Mouse (Mus musculus) liver, embryonic 12.5 days (tissue): ENCODE measurements around the gene Mief1. TPM values are rescaled to one million over a fixed set of nuclear protein-coding genes. Genes with fewer than 3 reads are reported as not detected.

Experiments
- ATAC-seq: fragments of 200-750 bp; cut with Nextera tagmentation; 2 replicates; pipeline ENCODE4 v1.8.0; 2017; ENCODE audit warnings: moderate number of reproducible peaks, mild to moderate bottlenecking, moderate library complexity
- H3K27ac ChIP-seq: fragments of 300-500 bp; sonication (generic); 2 replicates; pipeline ENCODE4 v1.5.1; 2016; ENCODE audit warnings: mild to moderate bottlenecking
- H3K27me3 ChIP-seq: fragments of 300-500 bp; sonication (generic); replicated peaks from 2 replicates; pipeline ENCODE4 v1.6.1; 2016; ENCODE audit warnings: mild to moderate bottlenecking, moderate library complexity
- H3K36me3 ChIP-seq: fragments of 300-500 bp; sonication (generic); 2 replicates; pipeline ENCODE4 v1.6.1; 2016; ENCODE audit warnings: mild to moderate bottlenecking, moderate library complexity
- H3K4me1 ChIP-seq: fragments of 300-500 bp; sonication (generic); 2 replicates; pipeline ENCODE4 v1.6.1; 2016
- H3K4me2 ChIP-seq: fragments of 300-500 bp; sonication (generic); 2 replicates; pipeline ENCODE4 v1.6.1; 2016; ENCODE audit warnings: mild to moderate bottlenecking, moderate library complexity
- H3K4me3 ChIP-seq: fragments of 300-500 bp; sonication (generic); 2 replicates; pipeline ENCODE4 v1.5.1; 2016; ENCODE audit warnings: mild to moderate bottlenecking, moderate library complexity
- H3K9ac ChIP-seq: fragments of 300-500 bp; sonication (generic); 2 replicates; pipeline ENCODE4 v1.6.1; 2016; ENCODE audit warnings: mild to moderate bottlenecking, moderate library complexity
- H3K9me3 ChIP-seq: fragments of 300-500 bp; sonication (generic); replicated peaks from 2 replicates; pipeline ENCODE4 v1.6.1; 2016; ENCODE audit warnings: mild to moderate bottlenecking, moderate library complexity
- WGBS: fragments of 180-500 bp; shearing (Covaris S2); methylation state at CpG from one replicate; pipeline ENCODE4 v1.1.7; 2016; ENCODE audit not compliant: insufficient replicate concordance; 5-methylcytosine and 5-hydroxymethylcytosine counted together
- polyA plus RNA-seq: library from polyadenylated mRNA; unstranded; fragments of >200 nt; fragmentation: Nextera tagmentation; extraction: Ambion mirVana; gene quantifications from 2 replicates; pipeline ENCODE4 v1.2.1, GENCODE M21; 2016

The Mief1 gene
- polyA plus RNA-seq, 1 experiment from 2014 or later: 30.1 TPM

DNA sequence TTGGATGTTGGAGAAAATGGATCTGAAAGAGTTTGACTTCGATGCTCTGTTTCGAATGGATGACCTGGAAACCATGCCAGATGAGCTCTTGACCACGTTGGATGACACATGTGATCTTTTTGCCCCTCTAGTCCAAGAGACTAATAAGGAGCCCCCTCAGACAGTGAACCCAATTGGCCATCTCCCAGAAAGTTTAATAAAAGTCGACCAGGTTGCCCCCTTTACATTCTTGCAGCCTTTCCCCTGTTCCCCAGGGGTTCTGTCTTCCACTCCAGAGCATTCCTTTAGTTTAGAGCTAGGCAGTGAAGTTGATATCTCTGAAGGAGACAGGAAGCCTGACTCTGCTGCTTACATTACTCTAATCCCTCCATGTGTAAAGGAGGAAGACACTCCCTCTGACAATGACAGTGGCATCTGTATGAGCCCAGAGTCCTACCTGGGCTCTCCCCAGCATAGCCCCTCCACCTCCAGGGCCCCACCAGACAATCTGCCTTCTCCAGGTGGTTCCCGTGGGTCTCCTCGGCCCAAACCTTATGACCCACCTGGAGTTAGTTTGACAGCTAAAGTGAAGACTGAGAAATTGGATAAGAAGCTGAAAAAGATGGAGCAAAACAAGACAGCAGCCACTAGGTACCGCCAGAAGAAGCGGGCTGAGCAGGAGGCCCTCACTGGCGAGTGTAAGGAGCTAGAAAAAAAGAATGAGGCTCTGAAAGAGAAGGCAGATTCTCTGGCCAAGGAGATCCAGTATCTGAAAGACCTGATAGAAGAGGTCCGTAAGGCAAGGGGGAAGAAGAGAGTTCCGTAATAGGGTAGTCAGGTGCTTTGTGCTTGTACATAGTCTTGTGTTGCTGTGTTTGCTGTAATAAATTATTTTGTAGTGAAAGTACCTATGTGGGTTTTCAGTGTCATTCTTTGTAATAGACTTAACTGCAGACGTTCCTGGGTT lies 23.1 kb downstream of the Mief1 start:
- Histone ChIP-seq H3K36me3 (peaks cover 78% of the 10 kb centered on the region), H3K27ac (peak overlapping the region; percentile 99), H3K9me3 (no peaks in the 10 kb centered on the region), H3K4me2 (peak overlapping the region; percentile 85), H3K9ac (peak overlapping the region; percentile 100), H3K4me3 (peak overlapping the region; percentile 98), H3K27me3 (no peaks in the 10 kb centered on the region), H3K4me1 (peaks cover 77% of the 10 kb centered on the region)
- no peak for ATAC-seq
- 50% methylated on average over 12 of the region's 12 CpGs for WGBS

DNA sequence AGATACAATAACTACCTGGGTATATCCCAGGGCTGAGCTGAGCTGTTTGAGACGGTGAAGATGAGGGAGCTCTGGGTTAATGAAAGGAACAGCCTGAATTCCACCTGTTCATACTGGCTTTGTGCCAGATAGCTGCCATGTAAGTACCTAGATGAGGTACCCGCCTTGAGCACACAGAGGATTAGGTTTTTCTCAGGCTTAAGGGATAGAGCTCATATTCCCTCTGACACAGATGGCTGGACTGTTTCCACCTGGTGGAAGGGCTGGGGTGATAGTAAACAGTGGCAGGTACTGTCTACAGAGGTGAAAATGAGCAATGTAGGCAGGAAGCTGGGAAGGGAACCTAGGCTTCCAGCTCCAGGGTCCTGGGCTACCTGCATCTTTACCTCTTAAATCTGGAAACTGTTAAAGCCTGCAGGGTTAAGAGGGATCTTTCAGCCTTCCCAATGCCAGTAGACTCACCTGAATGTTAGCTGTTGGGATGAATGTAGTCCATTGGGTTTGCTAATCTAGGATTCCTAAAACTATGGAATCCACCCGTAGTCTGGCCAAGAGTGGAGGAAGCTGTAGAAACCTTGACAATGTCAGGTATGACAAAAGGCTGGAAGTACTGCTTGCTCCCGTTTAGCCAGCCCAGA lies 23.9 kb downstream of the Mief1 start:
- Histone ChIP-seq H3K36me3 (peaks cover 78% of the 10 kb centered on the region), H3K27me3 (no peaks in the 10 kb centered on the region), H3K27ac (peak overlapping the region; percentile 99), H3K9ac (peak overlapping the region; percentile 100), H3K9me3 (no peaks in the 10 kb centered on the region), H3K4me1 (peaks cover 77% of the 10 kb centered on the region), H3K4me2 (peak overlapping the region; percentile 85), H3K4me3 (peak overlapping the region; percentile 98)
- WGBS: 31% methylated on average over 4 of the region's 4 CpGs
- no peak for ATAC-seq

DNA sequence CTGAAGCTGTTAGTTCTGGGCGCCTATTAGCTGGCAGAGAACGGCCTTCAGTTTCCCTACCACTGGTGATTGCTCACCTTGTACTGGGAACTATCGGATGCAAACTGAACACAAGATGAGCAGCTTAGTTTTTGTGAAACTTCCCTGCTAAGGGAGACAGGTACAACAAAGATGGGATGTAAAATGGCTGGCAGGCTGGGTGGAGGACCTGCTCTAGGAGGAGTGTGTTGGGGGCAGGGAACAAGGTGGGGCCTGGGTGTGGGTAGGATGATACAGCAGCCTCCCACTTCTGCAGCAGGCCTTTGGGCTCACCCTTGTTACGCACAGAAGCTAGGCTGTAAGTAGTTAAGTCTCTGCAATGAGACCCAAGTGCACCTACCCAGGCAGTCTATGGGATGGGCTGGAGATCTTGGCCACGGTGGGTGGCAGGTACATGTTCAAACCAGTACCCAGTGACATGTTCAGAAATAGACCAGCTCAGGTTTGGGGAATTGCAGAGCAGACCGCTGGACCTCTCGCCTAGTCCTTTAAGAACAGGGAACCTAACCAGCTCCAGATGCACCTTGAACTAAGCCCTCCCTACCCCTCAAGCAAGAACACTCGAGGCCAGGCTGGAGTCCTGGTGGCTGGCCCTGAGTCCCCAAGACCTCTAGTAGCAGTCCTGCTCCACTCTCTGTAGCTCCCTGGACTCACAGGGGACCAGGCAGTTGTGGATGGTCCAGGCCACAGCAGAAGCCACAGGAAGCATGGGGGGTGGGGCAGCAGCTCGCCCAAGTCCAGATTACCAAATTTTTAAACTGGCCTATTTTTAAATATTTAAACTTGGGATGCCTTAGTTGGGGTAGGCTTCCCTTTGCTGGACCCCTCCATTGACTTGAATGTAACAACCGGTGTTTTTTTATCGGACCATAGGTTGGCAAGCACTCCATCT lies 24.7 kb downstream of the Mief1 start:
- Histone ChIP-seq H3K9me3 (no peaks in the 10 kb centered on the region), H3K27ac (peak overlapping the region; percentile 99), H3K36me3 (peaks cover 73% of the 10 kb centered on the region), H3K4me3 (peak overlapping the region; percentile 98), H3K27me3 (no peaks in the 10 kb centered on the region), H3K4me2 (peak overlapping the region; percentile 85), H3K9ac (peak overlapping the region; percentile 100), H3K4me1 (peaks cover 77% of the 10 kb centered on the region)
- peak; percentile 79 for ATAC-seq
- WGBS: 35% methylated on average over 11 of the region's 11 CpGs

DNA sequence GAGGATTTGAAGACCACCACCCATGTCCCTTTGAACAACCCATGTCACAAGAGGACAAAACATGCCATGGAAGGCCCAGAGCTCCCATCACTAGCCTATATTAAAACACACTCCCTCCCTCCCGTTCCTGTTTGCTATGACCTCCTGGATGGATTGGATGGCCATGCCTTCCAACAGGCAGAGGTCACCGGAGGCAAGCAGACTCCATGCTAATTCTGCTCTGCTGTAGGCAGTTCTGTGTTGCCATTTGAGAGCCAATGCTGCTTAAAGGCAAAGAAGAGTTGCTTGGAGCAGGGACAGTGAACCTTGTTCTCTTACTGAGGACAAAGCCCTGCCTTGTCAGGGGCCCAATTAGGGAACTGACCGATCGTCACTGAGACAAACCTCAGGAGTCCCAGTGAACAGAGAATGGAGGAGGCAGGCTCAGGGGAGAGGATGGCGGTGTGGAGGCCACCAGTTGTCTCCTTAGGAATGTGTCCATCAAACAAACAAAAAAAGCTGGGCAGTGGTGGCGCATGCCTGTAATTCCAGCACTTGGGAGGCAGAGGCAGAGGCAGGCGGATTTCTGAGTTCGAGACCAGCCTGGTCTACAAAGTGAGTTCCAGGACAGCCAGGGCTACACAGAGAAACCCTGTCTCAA lies 25.7 kb downstream of the Mief1 start:
- Histone ChIP-seq H3K27me3 (no peaks in the 10 kb centered on the region), H3K36me3 (peaks cover 70% of the 10 kb centered on the region), H3K4me3 (no peak overlapping the region), H3K4me2 (peak overlapping the region; percentile 85), H3K4me1 (peaks cover 70% of the 10 kb centered on the region), H3K9ac (peak overlapping the region; percentile 100; the same call in 1 of the 2 replicates), H3K27ac (peak overlapping the region; percentile 99), H3K9me3 (no peaks in the 10 kb centered on the region)
- ATAC-seq: no peak
- WGBS: 83% methylated on average over 8 of the region's 8 CpGs

DNA sequence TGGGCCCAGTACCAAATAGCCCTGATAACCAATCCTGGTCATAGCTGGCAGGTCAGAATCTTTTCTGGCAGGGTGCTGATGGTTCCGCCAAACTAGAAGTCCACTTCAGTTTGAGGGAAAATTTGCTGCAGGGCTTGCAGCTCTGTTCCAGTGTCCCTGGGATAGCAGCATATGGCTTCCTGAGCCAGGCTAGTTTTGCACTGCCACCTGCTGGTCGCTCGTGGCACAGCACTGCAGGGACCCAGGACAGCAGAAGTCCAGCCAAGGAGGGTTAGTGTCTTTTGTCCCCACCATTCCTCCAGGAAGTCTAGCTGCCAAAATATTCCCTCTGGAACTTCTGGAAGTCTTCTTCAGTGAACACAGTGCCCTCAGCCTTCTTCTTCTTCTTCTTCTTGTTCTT lies 26.9 kb downstream of the Mief1 start:
- Histone ChIP-seq H3K4me1 (peaks cover 72% of the 10 kb centered on the region), H3K9ac (no peak overlapping the region), H3K36me3 (peaks cover 70% of the 10 kb centered on the region), H3K9me3 (no peaks in the 10 kb centered on the region), H3K27ac (peak overlapping the region; percentile 99; the same call in 1 of the 2 replicates), H3K4me2 (no peak overlapping the region), H3K4me3 (no peak overlapping the region), H3K27me3 (no peaks in the 10 kb centered on the region)
- WGBS: 12% methylated on average over 3 of the region's 3 CpGs
- no peak for ATAC-seq

DNA sequence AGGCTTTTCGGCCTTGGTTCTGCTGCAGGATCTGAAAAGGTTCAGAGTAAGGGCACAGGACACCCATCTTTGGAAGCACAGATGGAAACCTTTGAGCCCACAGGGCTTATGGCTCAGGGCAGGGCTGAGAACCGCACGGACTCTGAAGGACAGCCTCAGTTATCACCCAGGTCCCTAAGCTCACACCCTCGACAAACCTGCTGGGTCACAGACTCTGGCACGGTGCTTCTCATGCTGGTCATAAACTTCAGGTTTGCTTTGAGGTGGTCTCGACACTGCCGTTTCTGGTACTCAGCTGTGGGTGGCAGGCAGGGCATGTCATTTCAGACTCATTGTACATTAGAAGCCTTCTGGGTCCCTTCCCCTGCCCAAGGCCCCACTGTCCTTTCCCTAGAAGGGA lies 27.3 kb downstream of the Mief1 start:
- Histone ChIP-seq H3K4me3 (no peak overlapping the region), H3K9me3 (no peaks in the 10 kb centered on the region), H3K36me3 (peaks cover 67% of the 10 kb centered on the region), H3K27ac (peak overlapping the region; percentile 17; the same call in 1 of the 2 replicates), H3K9ac (no peak overlapping the region), H3K4me1 (peaks cover 72% of the 10 kb centered on the region), H3K27me3 (no peaks in the 10 kb centered on the region), H3K4me2 (no peak overlapping the region)
- no peak for ATAC-seq
- WGBS: 73% methylated on average over 7 of the region's 7 CpGs

DNA sequence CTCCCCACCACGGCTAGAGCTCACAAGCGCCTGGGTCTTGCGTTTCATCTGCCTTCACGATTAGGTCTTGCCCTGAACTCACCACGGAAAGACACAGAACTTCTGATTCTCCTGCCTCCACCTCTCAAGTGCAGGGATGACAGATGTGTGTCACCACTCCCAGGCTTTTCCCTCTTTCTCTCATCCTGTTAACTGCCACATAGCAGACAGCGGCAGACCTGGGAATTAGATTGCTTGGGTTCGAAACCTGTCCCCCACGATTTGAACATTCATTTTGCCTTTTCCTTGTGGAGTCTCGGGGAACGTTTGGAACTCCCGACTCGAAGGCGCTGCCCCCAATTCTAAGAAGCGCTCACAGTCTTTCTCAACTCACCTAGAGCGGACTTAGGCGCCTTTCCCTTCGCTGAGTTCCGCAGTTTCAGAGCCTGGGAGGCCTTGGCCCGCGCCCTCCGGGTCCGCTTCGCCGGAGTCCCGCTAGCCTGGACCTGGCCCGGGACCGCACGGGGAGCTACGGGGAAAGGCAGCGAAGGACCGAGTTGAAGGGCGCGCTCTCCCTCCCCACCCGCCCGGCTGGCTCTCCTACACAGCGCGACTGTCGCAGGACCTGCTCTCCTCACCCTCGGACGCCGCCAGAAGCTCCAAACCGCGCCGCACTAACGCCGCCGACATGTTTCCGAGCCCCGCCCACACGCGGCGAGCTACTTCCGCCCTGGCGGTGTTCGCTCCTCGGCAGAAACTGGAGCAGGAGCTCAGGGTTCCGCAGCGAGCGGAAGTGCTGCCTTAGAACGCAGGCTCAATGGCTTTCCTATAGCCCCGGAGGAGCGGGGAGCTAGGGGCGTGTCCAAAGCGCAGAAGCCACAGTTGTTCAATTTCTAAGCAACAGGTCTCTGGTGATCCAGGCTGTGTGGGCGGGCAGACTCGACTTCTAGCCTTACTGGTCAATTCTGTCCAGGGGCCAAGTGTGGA lies 30.1 kb downstream of the Mief1 start, which contains the start of gene Rps19bp1:
Rps19bp1 (minus strand) TSS at position 706 of the 966 bp plus-strand sequence.
- peak within 1 kb of the TSS; percentile 91 for H3K4me2 ChIP-seq
- peaks cover 40% of the 10 kb centered on the region for H3K36me3 ChIP-seq
- WGBS: under 1% methylated on average over 66 of the region's 66 CpGs
- peak within 1 kb of the TSS; percentile 95 for H3K4me3 ChIP-seq
- H3K27me3 ChIP-seq: 0 out of 2 replicates have a peak, but pooled peaks cover 2% of the 10 kb centered on the region
- H3K4me1 ChIP-seq: peaks cover 46% of the 10 kb centered on the region
- no peaks in the 10 kb centered on the region for H3K9me3 ChIP-seq
- ATAC-seq: peak; percentile 92
- H3K9ac ChIP-seq: peak within 1 kb of the TSS; percentile 94
- peak within 1 kb of the TSS; percentile 81 for H3K27ac ChIP-seq

DNA sequence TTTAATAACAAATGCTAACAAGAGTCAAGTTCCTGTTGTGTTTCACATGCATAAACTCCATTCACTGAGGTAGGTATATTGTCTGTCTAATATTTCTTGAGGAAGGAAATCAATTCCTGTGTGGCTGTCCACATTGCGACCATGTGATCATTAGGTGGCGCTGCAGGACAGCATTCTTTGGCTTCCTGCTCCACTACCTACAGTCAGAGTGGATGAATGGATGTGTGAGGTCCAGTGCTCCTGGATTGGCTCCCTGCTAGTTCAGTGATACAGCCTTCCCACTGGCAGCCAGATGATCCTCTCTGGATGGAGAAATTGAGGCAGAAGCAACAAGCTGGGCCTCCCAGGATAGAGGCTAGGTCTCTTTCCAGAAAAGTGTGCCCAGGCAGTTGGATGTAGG lies 32.5 kb downstream of the Mief1 start:
- no peak for ATAC-seq
- H3K9ac ChIP-seq: no peak overlapping the region
- H3K4me1 ChIP-seq: peaks cover 24% of the 10 kb centered on the region
- no peak overlapping the region for H3K4me2 ChIP-seq
- no peak overlapping the region for H3K27ac ChIP-seq
- H3K9me3 ChIP-seq: peaks cover 6% of the 10 kb centered on the region
- no peak overlapping the region for H3K4me3 ChIP-seq
- WGBS: 1% methylated on average over 2 of the region's 2 CpGs
- 0 out of 2 replicates have a peak, but pooled peaks cover 3% of the 10 kb centered on the region for H3K27me3 ChIP-seq
- H3K36me3 ChIP-seq: peaks cover 16% of the 10 kb centered on the region

DNA sequence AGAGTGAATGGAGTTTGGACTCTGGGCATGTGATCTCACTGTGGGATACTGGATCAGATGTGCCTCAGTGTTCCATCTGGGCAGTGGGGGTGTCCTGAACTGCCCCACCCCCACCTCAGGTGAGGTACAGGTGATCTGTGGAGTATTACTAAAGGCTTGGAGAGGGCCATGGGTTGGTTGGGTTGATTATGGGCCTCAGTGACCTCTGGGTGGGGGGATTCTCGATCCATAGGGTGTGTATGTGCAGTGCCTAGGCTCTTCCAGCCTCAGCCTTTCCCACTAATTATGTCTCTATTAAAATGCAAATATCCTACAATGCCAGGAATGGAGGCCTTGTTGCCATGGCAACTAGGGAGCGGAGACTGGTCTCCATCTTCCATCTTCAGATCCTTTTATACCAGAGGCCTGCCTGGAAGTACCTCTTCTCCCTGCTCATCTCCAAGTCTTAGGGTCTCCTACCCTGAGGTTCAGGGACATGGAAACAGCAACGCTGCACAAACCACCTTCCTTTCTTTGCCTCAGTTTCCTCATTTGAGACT lies 38.1 kb downstream of the Mief1 start:
- H3K9me3 ChIP-seq: peaks cover 6% of the 10 kb centered on the region
- no peak overlapping the region for H3K9ac ChIP-seq

DNA sequence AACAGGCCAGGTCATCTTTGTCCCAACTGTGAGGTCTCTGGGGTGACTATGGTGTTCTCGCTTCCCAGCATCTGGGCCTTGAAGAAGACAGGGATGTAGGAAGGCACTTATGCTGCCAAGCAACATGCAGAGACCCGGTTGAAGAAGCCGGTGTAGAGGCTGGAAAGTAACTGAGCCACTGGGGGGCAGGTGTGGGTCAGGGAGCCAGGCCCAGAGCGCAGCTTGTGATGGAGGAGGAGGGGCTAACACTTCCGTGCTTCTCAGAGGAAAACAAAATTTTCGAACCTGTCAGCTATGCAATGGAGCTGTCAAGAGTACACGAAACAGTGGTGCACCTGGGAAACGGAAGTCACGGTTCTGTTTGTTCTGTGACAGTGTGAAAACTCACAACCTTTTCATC lies 43.3 kb downstream of the Mief1 start:
- H3K4me1 ChIP-seq: no peaks in the 10 kb centered on the region
- peaks cover 57% of the 10 kb centered on the region for H3K27me3 ChIP-seq
- no peak overlapping the region for H3K4me2 ChIP-seq
- no peak overlapping the region for H3K9ac ChIP-seq
- H3K36me3 ChIP-seq: no peaks in the 10 kb centered on the region
- H3K9me3 ChIP-seq: no peaks in the 10 kb centered on the region
- no peak for ATAC-seq
- H3K4me3 ChIP-seq: no peak overlapping the region
- no peak overlapping the region for H3K27ac ChIP-seq
- 36% methylated on average over 9 of the region's 9 CpGs for WGBS

More for the DNA sequence above, 38.1 kb downstream of the Mief1 start:
- no peak overlapping the region for H3K27ac ChIP-seq
- H3K36me3 ChIP-seq: no peaks in the 10 kb centered on the region
- H3K4me1 ChIP-seq: no peaks in the 10 kb centered on the region
- peaks cover 31% of the 10 kb centered on the region for H3K27me3 ChIP-seq
- WGBS: 60% methylated on average over 3 of the region's 3 CpGs
- no peak for ATAC-seq
- no peak overlapping the region for H3K4me2 ChIP-seq
- H3K4me3 ChIP-seq: no peak overlapping the region
